Mouse (Mus musculus): ENCODE measurements at regions not wholly inside any gene's neighbourhood (a gene's known extent, or its start where the extent isn't known, plus 50 kb on each side); places are given as distances from the start of the nearest gene placed in this dataset.

DNA sequence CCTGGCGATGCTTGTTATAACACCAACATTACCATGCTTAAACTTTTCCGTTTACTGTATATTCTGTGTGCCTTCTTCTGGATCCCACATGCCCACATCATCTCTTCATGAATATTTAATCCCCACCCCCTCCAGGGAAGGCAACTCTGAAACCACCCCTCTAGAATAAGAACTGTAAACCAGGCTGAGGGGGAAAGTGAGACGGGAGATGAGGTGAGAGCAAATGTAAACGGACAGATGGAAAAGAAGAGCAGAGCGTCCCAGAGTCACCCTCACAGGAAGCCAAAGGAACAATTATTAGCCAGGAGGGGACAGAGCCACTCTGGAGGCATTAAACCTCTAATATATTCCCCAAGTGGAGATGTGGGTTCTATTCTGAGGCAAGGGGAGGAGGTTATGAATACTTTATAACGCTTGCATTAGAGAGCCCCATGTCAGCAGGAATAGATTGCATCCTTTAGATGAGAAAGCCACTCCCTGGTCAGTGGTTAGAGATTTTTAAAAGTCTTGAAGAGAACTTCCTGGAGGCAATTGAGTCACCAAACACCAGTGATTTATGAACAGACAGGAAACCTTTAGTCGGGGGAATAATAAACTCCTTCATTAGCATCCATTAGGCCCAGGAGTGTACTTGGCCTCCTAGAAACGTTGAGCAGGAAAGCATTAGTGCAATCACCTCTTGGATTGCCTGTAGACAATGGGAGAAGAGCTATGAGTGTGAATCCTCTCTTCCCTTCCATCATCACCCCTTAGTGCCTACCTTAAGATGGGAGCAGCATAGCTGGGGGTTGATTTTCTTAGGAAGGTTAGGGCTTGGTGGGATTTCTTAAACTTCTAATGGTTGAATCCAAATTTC is 220.1 kb downstream of the Elavl2 start:
- intact Hi-C loops (cut with DNase I) = no loop called here

DNA sequence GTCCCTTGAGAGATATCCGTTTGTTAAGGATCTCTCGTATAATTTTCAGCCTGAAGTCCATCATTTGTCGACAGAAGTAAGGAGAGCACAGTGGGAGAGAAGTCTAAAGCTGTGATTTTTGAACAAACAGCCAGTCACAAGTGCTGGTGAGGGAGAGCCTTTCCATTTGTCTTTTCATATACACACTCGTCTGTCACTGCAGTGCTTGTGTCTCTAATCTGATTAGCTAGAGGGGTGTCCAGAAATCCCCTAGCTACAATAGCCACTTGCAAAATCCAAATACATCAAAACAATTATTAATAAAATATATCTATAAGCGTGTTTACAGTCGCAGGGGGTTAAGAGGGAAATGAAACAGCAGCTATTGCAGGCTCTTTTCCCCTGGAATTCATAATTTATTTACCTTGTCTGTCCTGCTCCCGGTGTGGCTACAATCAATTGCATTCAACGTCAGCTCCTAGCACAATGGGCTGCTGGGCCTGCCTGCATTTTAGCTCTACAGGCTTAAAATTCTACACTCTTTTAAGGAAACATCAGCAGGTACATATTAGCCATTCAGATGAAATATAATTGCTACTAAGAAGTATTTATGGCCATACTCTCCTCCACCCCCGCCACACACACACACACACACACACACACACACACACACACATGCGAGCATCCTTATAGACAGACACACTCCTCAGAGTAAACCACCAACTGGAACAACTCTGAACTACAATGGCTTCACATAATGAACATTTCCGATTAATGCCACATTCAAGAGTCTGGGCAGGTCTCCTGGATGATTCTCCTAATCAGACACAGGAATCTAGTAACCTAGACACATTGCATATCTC is 236.1 kb downstream of the Elavl2 start:
- intact Hi-C loops (cut with DNase I) = no loop called here
- no peak for DNase-seq (ENCODE audit: low spot score)

More for the DNA sequence above, 220.1 kb downstream of the Elavl2 start:
- no peak for DNase-seq (ENCODE audit: low spot score)

DNA sequence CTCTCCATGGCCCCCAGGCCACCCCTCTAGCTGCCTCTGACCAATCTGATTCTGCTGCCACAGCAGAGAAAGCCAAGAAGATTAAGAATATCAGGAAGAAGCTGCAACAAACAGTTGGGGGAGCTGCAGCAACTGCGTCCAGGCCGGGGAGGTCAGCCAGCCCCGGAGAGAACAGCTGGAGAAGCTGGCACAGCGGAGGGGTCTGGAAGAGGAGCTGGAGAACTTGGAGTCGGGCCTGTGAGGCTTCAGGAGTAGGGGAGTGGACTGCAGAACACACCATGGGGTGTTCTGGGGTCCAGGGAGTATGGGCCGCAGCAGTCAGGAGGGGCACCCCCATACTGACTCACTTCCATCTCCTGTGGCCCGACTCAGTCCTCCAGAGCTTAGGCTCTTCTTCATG is 243.5 kb downstream of the Elavl2 start:
- DNase-seq (ENCODE audit: low spot score) = peak; percentile 3
- intact Hi-C loops (cut with DNase I) = no loop called here

DNA sequence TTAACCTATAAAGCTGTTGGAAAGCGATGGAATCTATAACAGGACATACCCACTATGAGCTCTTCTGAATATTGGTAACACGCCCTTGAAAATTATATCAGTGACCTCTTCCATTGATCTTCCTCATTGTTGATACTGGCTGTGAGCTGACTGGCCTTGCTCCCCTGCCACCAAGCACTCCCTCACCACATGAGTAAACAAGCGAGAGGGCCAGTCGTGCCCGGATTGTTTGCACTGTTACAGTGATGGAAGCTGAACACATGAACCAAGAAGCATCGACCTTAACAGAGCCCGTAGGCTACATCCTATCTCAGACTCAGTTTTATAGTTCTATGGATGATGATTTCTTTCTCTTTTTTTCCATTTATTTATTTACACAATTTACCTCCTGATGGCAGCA is 255.9 kb downstream of the Elavl2 start:
- DNase-seq (ENCODE audit: low spot score) = no peak
- intact Hi-C loops (cut with DNase I) = no loop called here

DNA sequence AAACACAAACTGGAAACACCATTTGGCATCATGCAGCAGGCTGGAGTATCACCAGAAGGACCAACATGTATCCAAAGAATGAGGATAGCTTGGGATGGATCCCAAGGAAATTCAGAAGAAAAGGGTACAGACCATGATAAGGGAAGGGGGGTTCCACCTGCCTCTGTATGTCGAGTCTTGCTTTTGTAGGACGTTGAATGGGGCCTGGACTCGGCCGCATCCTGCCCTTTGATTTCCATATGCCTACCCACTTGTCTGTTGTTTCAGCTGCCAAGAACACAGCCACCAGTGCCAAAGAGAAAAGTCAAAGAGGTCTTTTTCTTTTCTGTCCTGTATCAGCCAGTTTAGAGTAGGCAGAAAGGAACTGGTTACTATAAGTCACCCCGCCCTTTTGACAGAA is 256.7 kb downstream of the Elavl2 start:
- DNase-seq (ENCODE audit: low spot score) = no peak
- intact Hi-C loops (cut with DNase I) = no loop called here

DNA sequence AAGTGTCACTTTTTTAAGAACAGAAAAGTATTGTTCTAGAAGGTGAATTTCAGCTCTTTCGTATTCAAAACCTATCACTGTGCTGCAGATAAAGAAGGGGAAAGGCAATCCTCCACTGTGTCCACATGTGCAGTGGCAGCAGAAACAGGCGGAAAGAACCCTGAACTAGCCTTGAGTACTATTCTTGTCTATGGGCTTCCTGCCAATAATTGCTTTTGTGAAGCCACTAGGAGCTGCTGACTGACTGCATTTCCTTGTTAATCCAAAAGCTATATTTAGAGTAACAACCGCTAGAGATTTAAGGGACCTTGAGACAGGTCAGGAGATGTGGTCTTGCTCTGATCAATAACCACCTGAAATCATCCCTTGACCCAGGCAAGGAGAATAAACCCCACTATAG is 265.3 kb downstream of the Elavl2 start:
- intact Hi-C loops (cut with DNase I) = no loop called here
- no peak for DNase-seq (ENCODE audit: low spot score)

DNA sequence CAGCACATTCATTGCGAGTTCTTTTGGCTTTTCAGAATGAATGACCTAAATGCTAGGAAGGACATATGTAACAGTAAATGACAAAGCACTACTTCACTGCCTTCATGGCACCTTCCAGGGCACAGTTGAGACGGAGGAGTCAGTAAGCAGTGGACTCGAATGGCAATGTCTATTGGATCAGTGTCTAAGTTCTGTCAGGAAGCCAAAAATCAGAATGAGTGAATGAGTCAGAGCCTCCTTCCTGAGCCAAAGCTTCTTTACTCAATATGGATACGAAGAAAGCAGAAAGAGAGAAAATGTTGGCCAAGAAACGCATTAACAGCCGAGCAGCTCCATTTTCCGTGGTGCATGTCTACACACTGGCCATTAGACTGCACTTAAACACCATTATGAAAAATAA is 268.3 kb downstream of the Elavl2 start:
- intact Hi-C loops (cut with DNase I) = no loop called here
- no peak for DNase-seq (ENCODE audit: low spot score)

DNA sequence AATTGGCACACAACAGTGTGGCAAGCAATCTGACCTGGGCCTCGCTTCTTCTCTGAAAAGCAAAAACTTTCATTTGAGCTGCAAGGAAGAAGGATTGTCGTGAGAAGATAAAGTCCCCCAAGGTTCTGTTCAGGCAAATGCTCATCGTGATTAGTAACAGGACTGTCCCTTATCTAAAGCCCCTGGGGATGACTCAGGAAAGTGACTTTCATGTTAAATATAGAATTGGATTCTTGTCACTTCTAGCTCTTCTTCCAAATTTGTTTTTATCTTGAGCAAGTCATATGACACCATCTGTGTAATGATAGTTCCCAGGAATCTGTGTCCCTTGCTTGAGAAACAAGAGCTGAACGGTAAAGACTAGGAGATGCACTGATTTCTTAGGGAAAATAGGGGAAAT is 280.3 kb downstream of the Elavl2 start:
- intact Hi-C loops (cut with DNase I) = no loop called here
- no peak for DNase-seq (ENCODE audit: low spot score)

DNA sequence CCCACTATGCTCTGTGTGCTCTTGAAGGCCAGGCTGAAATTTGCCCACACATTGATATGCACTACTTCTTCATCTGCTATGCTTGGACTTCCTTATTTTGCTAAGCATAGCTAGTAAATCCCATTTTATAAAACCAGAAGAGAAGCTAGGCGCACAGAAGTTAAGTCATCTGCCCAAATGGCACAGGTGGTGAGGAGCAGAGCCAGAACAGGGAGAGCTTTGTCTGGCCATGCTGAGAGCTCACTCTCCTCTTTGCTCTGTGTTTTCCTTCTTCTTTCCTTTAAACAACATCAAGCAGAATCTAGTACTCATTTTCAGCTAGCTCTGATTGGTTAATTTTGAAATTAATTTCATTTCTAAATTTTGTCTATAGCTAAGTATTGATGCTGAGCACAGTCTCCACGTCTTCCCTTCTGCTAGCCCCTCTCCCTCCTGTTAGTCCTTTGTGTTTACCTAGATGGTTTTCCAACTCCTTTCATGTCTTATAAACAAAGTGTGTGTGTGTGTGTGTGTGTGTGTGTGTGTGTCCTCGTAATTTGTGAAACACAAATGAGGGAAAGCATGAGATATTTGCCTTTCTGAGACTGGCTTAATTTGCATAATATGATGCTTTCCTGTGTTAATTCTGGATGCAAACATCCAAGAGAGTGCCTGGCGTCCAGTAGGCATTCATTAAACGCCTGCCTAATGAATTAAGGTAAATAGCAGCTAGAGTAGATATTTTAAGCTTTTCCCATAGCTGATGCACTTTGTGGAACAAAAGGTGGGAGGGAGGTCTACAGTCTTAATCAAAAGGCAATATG is 283.6 kb downstream of the Elavl2 start:
- intact Hi-C loops (cut with DNase I) = no loop called here
- no peak for DNase-seq (ENCODE audit: low spot score)

DNA sequence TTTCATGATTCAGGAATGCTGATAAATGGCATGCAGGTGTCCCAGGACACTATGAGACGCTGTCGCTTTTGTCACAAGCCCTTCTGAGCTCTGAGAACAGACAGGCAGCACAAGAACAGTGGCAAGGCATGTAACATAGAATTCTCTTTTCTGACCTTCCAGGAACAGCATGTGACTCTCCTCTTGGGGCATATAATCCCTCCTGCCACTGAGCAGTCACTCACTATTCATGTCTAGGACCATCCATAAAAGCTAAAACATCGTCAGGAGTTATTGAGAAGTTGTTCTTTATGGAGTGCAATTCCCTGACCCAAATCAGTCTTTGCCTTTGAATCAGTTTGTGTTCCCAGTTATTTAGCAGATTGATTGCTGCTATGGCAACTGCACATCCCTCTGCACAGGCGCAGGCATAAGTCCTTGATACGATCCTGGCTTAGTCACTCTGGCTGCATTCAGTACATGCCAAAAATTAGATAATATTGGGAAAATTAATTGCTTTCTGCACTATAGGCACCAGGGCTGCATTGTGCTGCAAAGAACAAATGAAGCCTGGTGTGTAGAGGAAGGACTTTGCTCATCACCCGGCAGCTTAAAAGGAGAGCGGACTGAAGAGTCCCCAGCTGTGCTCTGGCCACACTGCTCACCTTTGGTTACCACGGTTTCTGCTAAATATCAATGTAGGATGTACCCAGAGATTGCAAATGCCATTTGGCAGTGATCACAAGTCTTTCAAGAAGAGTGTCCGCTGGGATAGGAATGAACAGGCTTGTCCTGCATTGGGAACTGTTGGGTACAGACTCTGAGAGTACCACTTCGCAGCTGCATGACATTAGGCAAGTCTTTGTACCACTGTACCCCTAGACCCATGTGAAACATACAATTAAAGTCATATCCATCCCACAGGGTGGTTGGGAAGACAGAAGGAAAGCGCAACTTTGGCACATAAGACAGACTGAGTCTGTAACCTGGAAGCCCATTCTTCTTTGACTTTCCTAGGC is 288.6 kb downstream of the Elavl2 start:
- intact Hi-C loops (cut with DNase I) = no loop called here
- DNase-seq (ENCODE audit: low spot score) = no peak

DNA sequence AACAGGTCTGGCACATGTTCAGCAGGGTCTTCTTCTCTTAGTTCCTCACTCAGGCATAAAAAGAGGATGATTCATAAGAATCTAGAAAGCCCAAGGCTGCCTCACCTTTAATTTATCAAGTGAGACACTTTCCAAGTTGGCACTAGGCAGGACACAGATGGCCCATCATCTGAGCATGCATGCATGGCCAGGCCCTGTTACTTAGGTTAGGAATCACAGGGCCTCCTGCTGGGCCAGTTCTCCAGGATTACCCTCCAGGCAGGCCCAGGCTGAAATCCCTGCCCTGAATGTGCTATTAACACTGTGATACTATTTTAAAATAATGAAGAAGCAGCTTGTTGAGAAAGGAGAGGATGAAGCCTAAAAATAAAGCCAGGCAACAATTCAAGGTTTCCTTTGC is 304.5 kb downstream of the Elavl2 start:
- intact Hi-C loops (cut with DNase I) = no loop called here
- DNase-seq (ENCODE audit: low spot score) = no peak

DNA sequence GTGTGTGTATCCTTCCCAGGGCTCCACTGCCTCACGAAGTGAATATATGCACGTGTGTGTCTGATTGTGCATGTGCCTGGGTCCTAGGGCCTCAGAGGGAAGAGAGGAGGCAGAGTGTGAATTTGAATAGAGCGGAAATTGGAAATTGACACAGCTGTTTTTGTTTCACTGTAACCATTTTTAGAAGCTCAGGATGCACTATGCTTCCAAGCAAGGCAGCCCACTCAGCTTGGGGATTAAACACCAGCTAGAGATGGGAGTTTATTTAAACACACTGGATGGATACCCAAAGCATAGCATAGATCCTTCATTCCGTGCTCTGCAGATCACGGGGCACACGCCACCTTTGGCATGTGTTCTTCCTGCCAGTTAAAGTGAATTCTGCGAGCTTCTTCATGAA is 306.2 kb downstream of the Elavl2 start:
- intact Hi-C loops (cut with DNase I) = no loop called here
- no peak for DNase-seq (ENCODE audit: low spot score)

DNA sequence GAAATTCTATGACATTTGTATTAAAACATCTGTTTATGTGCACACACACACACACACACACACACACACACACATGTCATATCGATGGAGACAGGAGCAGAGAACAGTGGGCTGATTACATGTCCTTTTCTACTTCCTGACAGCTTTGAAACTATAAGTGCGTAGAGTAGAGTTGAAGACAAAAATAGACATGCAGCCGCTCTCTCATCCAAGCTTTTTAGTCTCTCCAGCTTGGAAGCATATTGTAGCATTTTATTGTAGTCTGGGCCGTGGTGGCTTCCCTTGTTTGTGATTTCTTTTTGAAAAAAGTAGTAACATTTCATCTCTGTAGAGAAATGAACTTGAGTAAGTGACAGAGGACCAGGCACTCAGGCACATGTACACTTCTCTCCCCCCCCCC is 306.7 kb downstream of the Elavl2 start:
- DNase-seq (ENCODE audit: low spot score) = no peak
- intact Hi-C loops (cut with DNase I) = no loop called here

DNA sequence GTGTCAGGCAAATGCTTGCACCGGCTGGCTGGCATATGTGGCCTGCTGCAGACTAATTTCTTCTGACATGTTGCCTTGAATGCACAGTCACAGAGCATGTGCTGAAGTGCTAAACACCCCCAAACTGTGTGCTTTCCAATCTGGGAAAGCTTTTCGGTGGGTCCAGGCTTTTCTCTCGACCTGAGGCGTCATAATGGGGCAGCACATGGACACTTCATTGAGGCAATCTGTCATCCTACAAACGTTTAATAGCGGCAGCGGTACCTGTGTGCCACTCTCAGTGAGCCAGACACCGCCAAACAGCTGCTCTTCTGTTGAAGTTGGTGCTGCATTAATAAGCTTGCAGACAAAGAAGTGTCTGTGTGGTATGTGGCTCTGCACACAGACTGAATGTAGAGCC is 308.3 kb downstream of the Elavl2 start:
- intact Hi-C loops (cut with DNase I) = no loop called here
- DNase-seq (ENCODE audit: low spot score) = no peak

DNA sequence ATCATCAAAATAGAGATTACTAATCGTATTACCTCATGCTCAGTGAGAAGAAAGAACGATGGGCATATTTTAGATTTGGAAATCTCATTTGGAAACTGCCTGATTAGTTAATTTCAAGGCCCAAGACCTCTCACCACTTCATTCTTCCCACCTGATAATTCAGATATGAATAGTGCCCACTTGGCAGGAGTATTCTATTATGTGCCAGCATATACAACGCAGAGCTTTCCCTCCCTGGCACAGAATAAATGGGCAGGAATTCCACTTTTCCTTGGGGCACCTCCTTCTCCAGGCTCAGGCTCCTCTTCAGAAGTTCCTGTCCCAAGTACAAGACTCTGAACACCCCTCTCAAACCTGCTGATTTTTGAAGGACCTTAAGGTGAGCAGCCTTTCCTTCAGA is 308.7 kb downstream of the Elavl2 start:
- intact Hi-C loops (cut with DNase I) = no loop called here
- no peak for DNase-seq (ENCODE audit: low spot score)

DNA sequence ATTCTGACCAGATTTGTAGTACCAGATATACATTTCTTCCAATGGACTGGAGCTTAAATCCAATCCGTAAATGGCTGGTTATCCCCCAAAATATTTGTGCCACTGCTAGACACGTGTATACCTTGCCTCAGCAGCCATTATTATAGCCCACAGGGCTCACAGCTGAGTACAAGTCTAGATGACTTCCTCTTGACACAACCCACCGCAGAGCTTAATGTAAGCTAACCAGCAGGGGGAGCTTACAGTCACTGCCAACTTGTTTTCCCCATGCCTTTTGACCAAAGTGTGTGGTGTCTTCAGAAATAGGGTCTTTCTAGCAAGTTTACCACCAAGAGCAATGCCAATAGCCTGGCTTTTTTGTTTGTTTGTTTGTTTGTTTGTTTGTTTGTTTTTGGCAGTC is 316.6 kb downstream of the Elavl2 start:
- intact Hi-C loops (cut with DNase I) = no loop called here

DNA sequence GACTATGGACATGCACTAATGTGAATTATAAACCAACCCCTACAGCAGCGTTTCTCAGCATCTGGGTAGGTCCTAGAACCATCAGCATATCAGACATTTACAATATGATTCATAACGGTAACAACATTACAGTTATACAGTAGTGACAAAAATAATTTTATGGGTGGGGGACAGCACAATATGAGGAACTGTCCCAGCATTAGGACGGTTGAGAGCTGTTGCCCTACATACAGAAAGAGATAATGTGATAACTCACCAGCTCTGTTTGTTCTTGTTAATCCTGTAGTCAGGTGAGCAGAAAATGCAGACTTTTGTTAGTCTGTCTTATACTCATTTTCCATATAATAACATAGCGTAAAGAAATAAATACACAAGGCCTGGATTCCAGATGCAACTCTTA is 319.1 kb downstream of the Elavl2 start:
- DNase-seq (ENCODE audit: low spot score) = no peak
- intact Hi-C loops (cut with DNase I) = no loop called here

More for the DNA sequence above, 316.6 kb downstream of the Elavl2 start:
- no peak for DNase-seq (ENCODE audit: low spot score)

DNA sequence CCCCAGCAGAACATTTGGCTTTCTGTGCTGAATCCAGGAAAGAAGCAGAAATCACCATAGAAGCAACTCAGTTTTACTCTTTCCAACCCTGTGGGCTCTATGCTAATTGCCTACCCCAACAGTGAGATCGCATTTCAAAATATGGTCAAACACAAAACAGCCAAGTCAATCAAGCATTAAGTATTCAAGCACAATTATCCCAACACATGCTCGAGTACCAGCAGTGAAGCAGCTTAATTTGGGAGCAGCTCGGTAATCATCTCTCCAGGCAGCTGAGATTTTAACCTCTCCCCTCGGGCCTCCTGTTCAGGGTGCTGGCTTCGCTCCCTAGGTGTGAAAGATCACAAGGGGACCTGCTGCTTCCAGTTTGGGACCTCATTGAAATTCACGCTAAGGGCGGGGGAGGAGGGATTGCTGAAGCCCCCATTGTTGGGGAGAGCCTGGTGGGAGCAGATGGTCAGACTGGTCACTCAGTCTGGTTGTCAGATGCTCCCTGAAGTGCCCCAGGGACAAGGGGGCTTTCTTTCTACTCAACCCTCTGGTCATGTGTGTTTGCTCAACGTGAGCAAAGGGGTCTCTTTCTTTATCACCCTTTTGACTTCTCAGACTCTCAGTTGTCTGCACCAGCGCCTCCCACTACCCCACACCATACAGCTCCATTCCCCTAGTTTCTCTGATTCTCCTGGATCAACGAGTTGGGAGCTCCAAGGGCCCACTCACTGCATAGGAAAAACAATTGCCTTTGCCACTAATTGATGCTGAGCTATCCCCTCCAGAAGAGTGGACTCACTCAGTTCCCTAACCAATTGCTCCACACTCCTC is 319.8 kb downstream of the Elavl2 start:
- no peak for DNase-seq (ENCODE audit: low spot score)
- intact Hi-C loops (cut with DNase I) = no loop called here

DNA sequence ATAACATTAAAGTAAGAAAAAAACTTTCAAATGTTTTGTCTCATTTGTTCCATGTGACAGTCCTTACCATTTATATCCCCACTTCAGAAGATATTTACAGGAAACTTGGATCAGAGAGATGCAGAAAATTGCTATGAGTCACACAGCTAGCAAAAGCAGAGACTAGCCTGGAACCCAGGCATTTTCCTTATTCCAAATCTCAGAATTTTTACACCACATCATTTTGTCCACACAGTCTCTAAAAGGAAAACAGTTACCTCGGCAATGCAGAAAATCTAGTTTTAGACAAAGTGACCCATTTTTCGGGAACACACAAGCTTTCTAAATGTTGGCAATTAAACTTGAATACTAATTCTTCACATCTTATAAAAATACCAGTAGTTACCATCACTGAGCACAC is 329.3 kb downstream of the Elavl2 start:
- intact Hi-C loops (cut with DNase I) = no loop called here
- DNase-seq (ENCODE audit: low spot score) = no peak

All from heart, postnatal 25 days (tissue).